Mouse (Mus musculus) E14TG2a.4 (cell line): Measurements from ENCODE around the gene Aste1.

ENCODE experiments used
- CTCF ChIP-seq: conservative IDR thresholded peaks from 2 replicates; pipeline ENCODE4 v1.5.1; 2014; ENCODE audit warnings: low read length
- NANOG ChIP-seq: IDR thresholded peaks from 2 replicates; pipeline ENCODE4 v1.6.1; 2014; ENCODE audit warnings: borderline replicate concordance, low read length, mixed read lengths
- POU5F1 ChIP-seq: IDR thresholded peaks from 2 replicates; pipeline ENCODE4 v1.6.1; 2014; ENCODE audit warnings: low read length, borderline replicate concordance

- no peak for TF ChIP-seq POU5F1
- no peak for TF ChIP-seq CTCF
- no peak for TF ChIP-seq NANOG
Observed at GRCm38 (mm10) chr9:105376954-105377530, 18.1 kb upstream of the Aste1 start.
